Mouse (Mus musculus) urinary bladder, postnatal 10 days (tissue): ENCODE data around the gene Iqch.

Experiments
- DNase-seq: peaks from one replicate; pipeline ENCODE4 v3.0.0; 2022; ENCODE audit warnings: low spot score

Iqch gene

DNA sequence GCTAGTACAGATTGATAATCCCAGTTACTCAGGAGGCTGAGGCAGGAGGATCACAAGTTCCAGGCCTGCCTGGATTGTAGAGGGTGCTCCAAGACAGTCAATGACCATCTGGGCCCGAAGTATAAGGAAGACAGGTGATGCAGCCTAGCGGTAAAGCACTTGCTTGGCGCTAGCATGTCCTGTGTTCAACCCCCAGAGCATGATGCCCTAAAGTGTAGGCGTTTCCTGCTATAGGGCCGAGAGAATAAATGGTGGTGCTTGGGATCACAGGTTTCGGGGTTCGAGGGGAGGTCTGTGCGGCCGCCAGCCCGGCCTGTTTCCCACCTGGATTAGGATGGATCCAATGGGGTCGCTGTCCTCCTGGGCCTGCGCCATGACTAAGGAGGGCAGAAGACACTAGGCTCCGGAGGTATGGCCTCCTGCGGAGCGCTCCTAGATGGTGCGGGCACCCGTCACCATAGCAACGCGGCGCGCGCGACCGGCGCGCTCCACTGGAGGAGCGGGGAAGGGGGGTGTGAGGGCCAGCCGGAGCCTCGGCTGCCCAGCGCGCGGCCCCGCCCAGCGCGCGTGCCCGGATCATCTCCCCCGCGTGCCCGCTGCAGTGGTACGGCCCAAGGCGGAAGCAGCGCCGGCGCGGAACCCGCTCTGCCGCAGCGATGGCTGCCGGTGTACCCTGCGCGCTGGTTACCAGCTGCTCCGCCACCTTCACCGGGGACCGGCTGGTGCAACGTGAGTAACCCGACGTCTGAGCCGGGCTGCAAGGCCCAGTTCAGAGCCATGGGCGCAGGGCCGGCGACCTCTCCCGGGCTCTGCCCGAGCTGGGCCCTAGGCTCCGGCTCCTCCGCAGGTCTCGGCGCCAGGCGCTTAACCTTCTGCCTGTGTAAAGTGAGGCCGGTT lies at the start of gene Iqch, which contains the start of gene Aagab:
Gene Iqch, minus strand, starts transcription at position 451 of the 897 bp plus-strand sequence.
Gene Aagab, plus strand, starts transcription at position 618 of the 897 bp plus-strand sequence.
- DNase-seq, result peak; percentile 83

GRCm38 (mm10) chr9:63651594-63651993 lies 49.3 kb upstream of the Iqch start:
- no peak for DNase-seq

DNA sequence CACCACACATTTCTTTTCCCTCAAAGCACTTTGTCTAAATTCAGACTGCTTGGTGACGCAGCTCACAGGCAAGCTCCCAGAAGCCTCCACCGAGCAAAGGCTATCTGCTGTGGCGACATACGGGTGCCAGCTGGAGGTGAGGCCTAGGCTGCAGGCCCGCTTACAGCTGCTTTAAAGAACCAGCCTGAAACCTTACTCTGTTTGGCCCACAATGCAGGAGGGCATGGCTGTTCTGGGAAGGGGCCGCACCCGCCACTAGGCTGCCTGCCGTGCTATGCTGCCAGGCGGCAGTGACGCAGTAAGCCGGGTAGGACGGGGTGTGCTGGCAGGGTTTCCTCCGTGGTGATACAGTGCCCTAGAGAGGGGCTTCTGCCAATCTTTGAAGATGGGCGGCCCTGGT lies 48.6 kb upstream of the Iqch start:
- DNase-seq, result no peak

DNA sequence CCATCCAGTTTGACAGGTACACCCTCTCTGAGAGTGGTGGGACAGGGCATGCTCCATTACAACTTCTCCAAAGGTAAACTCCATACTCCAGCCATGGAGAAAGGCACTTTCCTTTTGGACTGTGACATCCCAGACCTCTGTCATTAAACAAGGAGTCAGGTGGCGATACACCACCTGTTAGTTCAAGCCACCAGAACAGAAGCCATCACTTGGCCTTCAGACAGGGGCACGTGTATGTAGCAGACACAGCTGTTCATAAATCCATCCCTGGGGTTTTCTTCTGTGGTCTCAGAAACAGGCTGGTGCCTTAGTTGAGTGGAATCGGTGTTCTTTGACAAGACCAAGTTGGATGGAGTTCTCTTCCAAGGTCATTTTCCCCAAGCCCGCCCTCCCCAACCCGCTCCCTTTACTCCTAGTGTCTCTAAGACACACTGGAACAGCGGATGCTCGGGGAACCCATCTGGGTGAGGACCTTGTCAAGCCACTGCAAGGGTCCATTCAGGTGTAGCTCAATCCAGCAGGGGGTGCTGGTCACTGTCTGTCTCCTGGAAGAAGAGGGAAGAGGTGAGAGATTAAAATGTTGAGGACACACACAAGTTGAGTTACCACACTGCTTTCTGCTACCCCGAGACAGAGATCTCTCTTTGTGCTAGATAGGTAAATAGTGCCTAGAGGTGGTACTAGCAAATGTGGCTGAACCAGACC lies 47.7 kb upstream of the Iqch start:
- no peak for DNase-seq

GRCm38 (mm10) chr9:63648520-63648918 lies 46.2 kb upstream of the Iqch start:
- no peak for DNase-seq

GRCm38 (mm10) chr9:63647581-63648519 lies 45.6 kb upstream of the Iqch start:
- no peak for DNase-seq

DNA sequence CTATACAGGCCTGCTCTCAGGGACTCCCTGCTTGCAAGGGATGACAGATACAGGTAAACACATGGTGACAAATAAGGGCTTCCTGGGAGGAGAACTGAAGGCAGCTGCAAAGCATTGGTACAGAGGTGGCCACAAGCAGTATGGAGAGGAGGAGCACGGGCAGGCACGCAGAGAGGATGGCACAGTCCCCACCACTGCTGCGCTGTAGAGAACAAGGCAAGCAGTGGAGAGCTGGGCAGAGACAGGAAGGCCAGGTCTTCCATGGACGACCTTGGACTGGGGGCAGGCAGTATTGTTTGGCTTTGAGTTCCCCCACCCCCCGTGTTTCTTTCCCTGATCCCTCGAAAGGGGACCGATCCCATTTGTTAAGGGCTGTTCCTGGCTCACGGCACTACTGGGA lies 42.8 kb upstream of the Iqch start:
- DNase-seq, result no peak

- no peak for DNase-seq
These were observed 41.7 kb upstream of the Iqch start for GRCm38 (mm10) chr9:63644011-63644410.

DNA sequence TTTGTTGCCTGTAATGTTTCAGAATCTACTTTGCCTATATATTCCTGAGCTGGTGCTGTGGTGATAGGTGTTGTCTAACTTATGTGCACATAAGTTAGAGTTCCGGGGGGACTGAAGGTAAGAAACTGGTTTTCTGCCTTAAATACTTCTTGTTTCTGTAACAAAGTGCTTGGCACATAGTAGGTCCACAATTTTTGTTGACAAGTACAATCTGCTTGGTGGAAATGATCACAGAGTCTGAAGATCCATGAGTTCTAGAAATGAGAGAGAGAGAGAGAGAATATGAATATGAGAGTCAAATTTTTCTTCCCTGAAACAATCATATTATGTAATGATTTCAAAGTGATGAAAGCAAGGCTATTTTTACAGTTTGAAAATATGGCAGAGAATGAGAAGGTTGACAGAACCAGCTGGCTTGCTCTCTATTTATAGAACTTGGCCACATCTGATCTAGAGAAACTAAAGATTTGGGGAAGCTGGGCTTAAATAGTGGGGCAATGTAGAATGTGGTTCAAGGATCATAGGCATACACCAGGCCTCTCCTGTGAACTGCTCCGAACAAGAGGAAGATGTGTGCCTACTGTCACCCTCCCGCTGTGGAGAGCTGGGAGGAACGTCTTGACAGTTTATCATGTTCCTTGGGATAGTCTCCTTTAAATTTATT lies 39.8 kb upstream of the Iqch start:
- no peak for DNase-seq

GRCm38 (mm10) chr9:63636113-63636512 lies 33.8 kb upstream of the Iqch start:
- no peak for DNase-seq

GRCm38 (mm10) chr9:63633334-63633733 lies 31.0 kb upstream of the Iqch start:
- DNase-seq, result no peak

- DNase-seq, result no peak
These were observed 30.6 kb upstream of the Iqch start for GRCm38 (mm10) chr9:63632924-63633323.

DNA sequence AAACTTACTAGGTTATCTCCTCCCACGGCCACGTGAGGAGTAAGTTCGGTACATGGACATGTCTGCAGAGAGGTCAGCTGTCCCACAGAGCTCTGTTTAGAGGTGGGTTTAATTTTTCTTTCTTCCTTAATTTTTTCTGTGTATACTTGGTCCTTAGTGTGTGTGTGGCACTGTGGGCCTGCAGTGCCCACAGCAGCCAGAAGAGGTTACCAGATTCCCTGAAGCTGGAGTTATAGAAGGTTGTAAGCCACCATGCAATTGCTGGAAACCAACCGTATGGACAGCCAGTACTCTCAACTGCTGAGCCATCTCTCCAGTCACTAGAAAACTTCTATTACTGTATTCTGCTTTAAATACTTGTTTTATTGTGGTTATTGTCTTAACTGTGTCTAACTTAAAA lies 29.8 kb upstream of the Iqch start:
- DNase-seq, result no peak

GRCm38 (mm10) chr9:63625090-63625756 lies 22.9 kb upstream of the Iqch start:
- DNase-seq, result no peak

DNA sequence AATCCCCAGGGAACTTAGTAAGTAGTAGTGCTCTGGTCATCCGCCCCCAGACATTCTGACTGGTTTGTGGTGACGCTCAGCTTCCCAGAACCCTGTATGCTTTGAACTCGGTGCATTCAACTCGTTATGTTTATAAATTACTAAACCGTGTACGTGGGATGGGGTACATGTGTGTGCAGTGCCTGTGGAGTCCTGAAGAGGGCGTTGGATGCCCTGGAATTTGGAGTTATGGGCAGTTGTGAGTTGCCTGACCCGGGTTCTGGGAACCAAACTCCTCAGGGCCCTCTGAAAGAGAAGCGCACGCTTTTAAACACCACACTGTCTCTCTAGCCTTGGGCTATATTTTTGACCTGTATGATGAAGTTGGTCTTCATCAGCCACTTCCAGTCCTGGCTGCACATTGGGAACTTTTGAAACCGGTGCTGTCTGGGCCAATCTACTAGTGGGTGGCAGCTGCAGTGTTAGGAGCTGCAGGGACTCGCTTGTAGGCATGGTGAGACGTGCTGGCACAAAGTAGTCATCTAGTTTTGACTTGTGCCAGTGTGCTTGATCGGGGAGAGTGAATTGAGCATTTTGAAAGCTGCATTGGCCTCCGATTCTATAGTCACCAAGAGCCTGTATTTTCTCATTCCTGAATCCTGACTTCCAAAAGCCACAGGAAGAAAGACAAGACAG lies 21.7 kb upstream of the Iqch start:
- DNase-seq, result no peak

DNA sequence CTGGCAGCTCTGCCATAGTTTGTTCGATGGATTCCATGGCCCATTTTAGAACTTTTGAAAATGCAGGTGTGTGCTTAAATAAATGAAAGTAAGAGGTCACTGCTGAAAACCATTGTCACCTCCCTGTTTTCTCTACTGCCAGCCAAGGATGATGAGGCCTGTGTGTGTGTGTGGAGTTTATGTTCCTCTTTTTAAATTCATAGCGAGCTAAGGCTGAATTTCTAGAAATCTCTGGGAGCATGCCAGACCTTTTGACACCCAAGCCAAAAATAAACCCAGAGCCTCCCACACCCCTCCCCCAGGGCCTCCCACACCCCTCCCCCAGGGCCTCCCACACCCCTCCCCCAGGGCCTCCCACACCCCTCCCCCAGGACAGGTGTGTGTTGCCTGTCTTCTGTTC lies 15.7 kb upstream of the Iqch start:
- DNase-seq, result no peak

- no peak for DNase-seq
These were observed 12.0 kb upstream of the Iqch start for GRCm38 (mm10) chr9:63614018-63614985.

GRCm38 (mm10) chr9:63613569-63613968 lies 11.3 kb upstream of the Iqch start:
- no peak for DNase-seq
